Mouse (Mus musculus) limb, embryonic 14.5 days (tissue): ENCODE measurements around the gene Prpf4. TPM values are rescaled to one million over a fixed set of nuclear protein-coding genes. Genes with fewer than 3 reads are reported as not detected.

Experiments used
- ATAC-seq: fragments of 200-750 bp; cut with Nextera tagmentation; 2 replicates; pipeline ENCODE4 v1.8.0; 2017; ENCODE audit warnings: low read depth, moderate number of reproducible peaks, moderate TSS enrichment; ENCODE audit not compliant: low FRiP score
- DNase-seq: peaks from one replicate; pipeline ENCODE4 v3.0.0-alpha.2; 2015; ENCODE audit warnings: low spot score
- H3K27ac ChIP-seq: fragments of 300-500 bp; sonication (generic); replicated peaks from 2 replicates; pipeline ENCODE4 v1.5.1; 2014; ENCODE audit warnings: low read depth, mild to moderate bottlenecking, low read length, moderate library complexity, mixed read lengths
- H3K27me3 ChIP-seq: fragments of 300-500 bp; sonication (generic); 2 replicates; pipeline ENCODE4 v1.6.1; 2014; ENCODE audit warnings: low read length, mixed read lengths; ENCODE audit not compliant: control insufficient read depth, insufficient read depth
- H3K36me3 ChIP-seq: fragments of 300-500 bp; sonication (generic); 2 replicates; pipeline ENCODE4 v1.6.1; 2014; ENCODE audit warnings: mild to moderate bottlenecking, low read length, moderate library complexity, mixed read lengths; ENCODE audit not compliant: control insufficient read depth, insufficient read depth
- H3K4me1 ChIP-seq: fragments of 300-500 bp; sonication (generic); 2 replicates; pipeline ENCODE4 v1.6.1; 2014; ENCODE audit warnings: antibody characterized with exemption, low read length, mixed read lengths; ENCODE audit not compliant: control insufficient read depth, insufficient read depth
- H3K4me2 ChIP-seq: fragments of 300-500 bp; sonication (generic); replicated peaks from 2 replicates; pipeline ENCODE4 v1.6.1; 2014; ENCODE audit warnings: low read depth, mild to moderate bottlenecking, low read length, moderate library complexity; ENCODE audit not compliant: severe bottlenecking
- H3K4me3 ChIP-seq: fragments of 300-500 bp; sonication (generic); replicated peaks from 2 replicates; pipeline ENCODE4 v1.5.1; 2014; ENCODE audit warnings: low read length
- H3K9ac ChIP-seq: fragments of 300-500 bp; sonication (generic); 2 replicates; pipeline ENCODE4 v1.6.1; 2014; ENCODE audit warnings: mild to moderate bottlenecking, low read depth, low read length, moderate library complexity; ENCODE audit not compliant: severe bottlenecking
- H3K9me3 ChIP-seq: fragments of 300-500 bp; sonication (generic); 2 replicates; pipeline ENCODE4 v1.6.1; 2016; ENCODE audit warnings: low read length; ENCODE audit not compliant: control insufficient read depth
- POLR2A ChIP-seq: fragments of 200-500 bp; IDR thresholded peaks from 2 replicates; pipeline ENCODE4 v1.8.0; 2012; ENCODE audit warnings: inconsistent platforms, mild to moderate bottlenecking, moderate library complexity, borderline replicate concordance; ENCODE audit not compliant: insufficient read depth, insufficient read length; ENCODE audit errors: extremely low read depth
- WGBS: fragments of 180-500 bp; shearing (Covaris S2); extraction: QIAGEN DNeasy Blood & Tissue Kit; methylation state at CpG from one replicate; pipeline ENCODE4 v1.1.7; 2014; 5-methylcytosine and 5-hydroxymethylcytosine counted together
- polyA plus RNA-seq, 2 experiments: library from polyadenylated mRNA; depleted of rRNA in 1 of 2; stranded (reverse) in 1 of 2; unstranded in 1 of 2; fragments of >200 nt; fragmentation: Nextera tagmentation in 1 of 2; extraction: Ambion mirVana in 1 of 2; gene quantifications; 2 replicates each; pipeline versions ENCODE4 v1.2.1 to v1.2.3; 2012 to 2014

Prpf4 gene
- polyA plus RNA-seq, 2 experiments: 20.8 to 27.4 TPM

DNA sequence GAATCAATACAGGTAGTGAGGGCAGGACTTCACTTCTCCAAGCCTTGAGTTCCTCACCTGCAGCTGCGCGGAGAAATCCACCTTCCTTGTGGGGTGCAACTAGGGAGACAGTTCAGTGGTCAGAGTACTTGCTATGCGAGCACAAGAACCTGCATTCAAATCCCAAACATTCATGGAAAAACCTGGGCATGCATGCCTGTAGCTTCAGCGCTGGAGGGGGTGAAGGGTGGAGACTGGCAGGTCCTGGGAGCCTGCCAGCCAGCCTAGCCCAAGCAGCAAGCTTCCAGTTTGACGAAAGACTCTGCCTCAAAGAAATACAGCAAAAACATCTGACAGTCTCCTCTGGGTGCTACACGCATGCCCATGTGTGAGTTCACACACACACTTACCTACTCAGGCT, 26.5 kb downstream of the Prpf4 start, which contains the start of gene Rnf183:
Gene Rnf183 (minus strand): TSS at position 172 of the 400 bp plus-strand sequence.
- Histone ChIP-seq H3K9me3 (no peaks in the 10 kb centered on the region), H3K4me1 (no peaks in the 10 kb centered on the region)
- no peak for TF ChIP-seq POLR2A

GRCm38 (mm10) chr4:62437256-62437778, 28.7 kb downstream of the Prpf4 start:
- no peak overlapping the region for H3K4me3 ChIP-seq
- no peaks in the 10 kb centered on the region for H3K4me1 ChIP-seq
- DNase-seq (no peak), ATAC-seq (no peak)
- WGBS: 89% methylated on average over 3 of the region's 3 CpGs
- TF ChIP-seq POLR2A: no peak
- no peak overlapping the region for H3K4me2 ChIP-seq
- H3K27me3 ChIP-seq: no peaks in the 10 kb centered on the region
- no peak overlapping the region for H3K27ac ChIP-seq
- no peaks in the 10 kb centered on the region for H3K36me3 ChIP-seq
- H3K9ac ChIP-seq: no peak overlapping the region
- H3K9me3 ChIP-seq: no peaks in the 10 kb centered on the region

More for the DNA sequence above, 26.5 kb downstream of the Prpf4 start, which contains the start of gene Rnf183:
- 74% methylated on average over 6 of the region's 6 CpGs for WGBS
- H3K27me3 ChIP-seq: no peaks in the 10 kb centered on the region
- H3K27ac ChIP-seq: no peak within 1 kb of the TSS
- H3K36me3 ChIP-seq: no peaks in the 10 kb centered on the region
- DNase-seq (no peak), ATAC-seq (no peak)
- H3K4me3 ChIP-seq: no peak within 1 kb of the TSS
- no peak within 1 kb of the TSS for H3K4me2 ChIP-seq
- H3K9ac ChIP-seq: no peak within 1 kb of the TSS

GRCm38 (mm10) chr4:62437871-62438270, 29.3 kb downstream of the Prpf4 start:
- TF ChIP-seq POLR2A: no peak
- Histone ChIP-seq H3K4me1 (no peaks in the 10 kb centered on the region), H3K4me2 (no peak overlapping the region), H3K36me3 (no peaks in the 10 kb centered on the region), H3K27ac (no peak overlapping the region), H3K4me3 (no peak overlapping the region), H3K9ac (no peak overlapping the region), H3K9me3 (no peaks in the 10 kb centered on the region), H3K27me3 (no peaks in the 10 kb centered on the region)
- WGBS: 78% methylated on average over 7 of the region's 7 CpGs
- DNase-seq: no peak
- ATAC-seq: no peak

GRCm38 (mm10) chr4:62439793-62440192, 31.2 kb downstream of the Prpf4 start:
- H3K9me3 ChIP-seq: no peaks in the 10 kb centered on the region
- ATAC-seq: no peak
- no peak overlapping the region for H3K4me3 ChIP-seq
- no peaks in the 10 kb centered on the region for H3K27me3 ChIP-seq
- DNase-seq: no peak
- no peak overlapping the region for H3K4me2 ChIP-seq
- no peak overlapping the region for H3K27ac ChIP-seq
- H3K9ac ChIP-seq: no peak overlapping the region
- no peaks in the 10 kb centered on the region for H3K36me3 ChIP-seq
- 55% methylated on average over 4 of the region's 4 CpGs for WGBS
- no peak for TF ChIP-seq POLR2A
- no peaks in the 10 kb centered on the region for H3K4me1 ChIP-seq

DNA sequence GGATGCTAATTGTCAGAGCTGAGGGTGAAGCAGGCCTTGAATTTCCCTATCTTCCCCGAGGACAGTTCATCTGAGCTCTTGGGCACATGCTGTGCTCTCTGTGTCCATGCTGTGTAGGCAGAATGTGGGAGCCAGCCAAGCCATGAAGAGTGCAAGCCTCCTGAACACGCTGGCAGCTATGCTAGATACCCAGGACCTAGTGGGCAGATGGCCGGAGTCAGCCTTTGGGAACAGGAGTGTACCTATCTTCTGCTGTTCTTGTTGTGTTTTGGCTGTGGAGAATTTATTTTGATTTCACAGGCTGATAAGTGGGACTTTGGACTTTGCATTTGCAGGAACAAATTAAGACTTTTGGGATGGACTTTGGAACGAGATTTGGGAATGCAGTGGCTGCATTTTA, 31.9 kb downstream of the Prpf4 start:
- no peak overlapping the region for H3K27ac ChIP-seq
- no peak overlapping the region for H3K9ac ChIP-seq
- H3K27me3 ChIP-seq: no peaks in the 10 kb centered on the region
- no peak for TF ChIP-seq POLR2A
- ATAC-seq: no peak
- H3K36me3 ChIP-seq: no peaks in the 10 kb centered on the region
- WGBS: 78% methylated on average over 4 of the region's 4 CpGs
- DNase-seq: no peak
- no peak overlapping the region for H3K4me3 ChIP-seq
- no peak overlapping the region for H3K4me2 ChIP-seq
- H3K4me1 ChIP-seq: no peaks in the 10 kb centered on the region
- no peaks in the 10 kb centered on the region for H3K9me3 ChIP-seq

DNA sequence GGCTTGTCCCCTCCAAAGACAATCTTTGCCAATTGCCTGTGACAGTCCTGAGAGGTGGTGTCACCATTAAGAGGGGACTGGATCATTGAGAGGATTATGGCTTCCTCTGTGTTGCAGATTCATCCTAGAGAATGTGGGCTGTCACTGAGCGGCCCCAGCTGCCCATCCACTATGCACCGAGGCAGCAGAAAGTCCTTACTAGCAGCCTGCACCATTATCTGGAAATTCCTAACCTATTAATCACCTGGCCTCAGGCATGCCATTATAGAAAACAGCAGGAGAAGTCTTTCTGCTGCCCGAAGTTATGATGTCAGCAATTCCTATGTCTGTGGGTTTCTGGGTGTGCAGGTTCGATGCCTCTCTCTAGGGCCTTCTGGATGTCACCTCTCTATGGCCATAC, 32.4 kb downstream of the Prpf4 start:
- H3K4me3 ChIP-seq: no peak overlapping the region
- no peak for TF ChIP-seq POLR2A
- H3K36me3 ChIP-seq: no peaks in the 10 kb centered on the region
- no peaks in the 10 kb centered on the region for H3K4me1 ChIP-seq
- no peak overlapping the region for H3K4me2 ChIP-seq
- WGBS: 64% methylated on average over 4 of the region's 4 CpGs
- no peak for DNase-seq
- no peaks in the 10 kb centered on the region for H3K9me3 ChIP-seq
- no peak overlapping the region for H3K9ac ChIP-seq
- ATAC-seq: no peak
- no peak overlapping the region for H3K27ac ChIP-seq
- no peaks in the 10 kb centered on the region for H3K27me3 ChIP-seq
